Mouse (Mus musculus): Measurements from ENCODE around the gene Bbs12.

The Bbs12 gene

GRCm38 (mm10) chr3:37326627-37327026 is 14.3 kb downstream of the Bbs12 start:
- no peak for DNase-seq (ENCODE audit: low read depth)

DNA sequence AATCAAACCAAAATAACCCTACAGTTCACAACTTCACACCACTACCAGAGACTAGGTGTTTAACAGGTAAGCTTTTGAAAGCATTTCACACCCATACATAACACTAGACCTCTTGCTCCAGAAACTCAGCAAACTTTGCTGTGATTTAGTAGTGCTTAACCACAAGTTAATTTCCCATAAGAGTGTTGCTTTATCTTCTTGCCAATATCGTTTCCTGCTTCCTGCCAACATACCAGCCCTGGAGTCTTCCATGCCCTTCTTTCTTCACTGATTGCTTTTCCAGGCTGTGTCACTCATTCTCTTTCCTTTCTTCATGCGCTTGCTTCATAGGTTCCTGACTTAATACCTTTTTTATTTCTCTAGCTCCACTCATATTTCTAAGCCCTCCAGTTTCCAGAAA is 16.1 kb downstream of the Bbs12 start:
- no peak for DNase-seq (ENCODE audit: low read depth)

GRCm38 (mm10) chr3:37329963-37330362 is 17.6 kb downstream of the Bbs12 start:
- no peak for DNase-seq (ENCODE audit: low read depth)

DNA sequence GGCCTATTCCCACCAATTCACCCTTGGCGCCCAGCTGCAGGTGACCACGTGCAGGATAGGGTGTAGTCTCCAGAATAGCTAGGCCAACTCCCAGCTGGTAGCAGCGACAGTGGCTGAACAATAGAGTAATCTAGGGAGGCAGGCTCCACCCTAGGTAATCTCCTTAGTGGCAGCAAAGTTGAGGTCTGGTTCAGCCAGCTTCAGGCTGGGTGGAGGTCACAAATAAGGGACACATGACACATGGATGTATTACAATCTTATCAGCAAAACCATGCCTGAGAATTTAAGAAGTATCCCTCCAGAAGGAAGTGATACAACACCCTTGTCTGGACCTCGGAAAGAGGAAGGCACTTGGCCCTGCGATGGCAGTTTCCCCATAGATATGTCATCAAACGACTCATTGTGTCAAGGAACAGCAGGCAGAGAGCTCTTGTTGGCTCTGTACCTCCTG is 19.7 kb downstream of the Bbs12 start:
- no peak for DNase-seq (ENCODE audit: low read depth)

DNA sequence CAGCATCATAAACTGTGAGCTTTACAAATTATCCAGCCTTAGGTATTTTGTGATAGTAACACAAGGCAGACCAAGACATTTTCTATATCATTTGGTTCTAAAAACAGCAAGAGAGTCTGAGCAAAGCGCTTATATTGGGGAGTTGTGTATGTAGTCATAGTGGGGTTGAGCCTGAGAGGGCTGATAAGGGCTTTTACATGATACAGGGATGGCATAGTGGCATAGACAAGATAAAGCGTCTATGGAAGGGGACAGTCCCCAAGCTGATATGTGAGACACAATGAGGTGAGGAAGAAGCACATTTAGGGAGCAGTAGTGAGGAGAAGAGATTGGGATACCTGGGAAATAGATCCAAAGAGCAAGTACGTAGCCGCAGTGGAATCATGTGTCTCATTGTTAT is 21.7 kb downstream of the Bbs12 start:
- DNase-seq (ENCODE audit: low read depth) = no peak

DNA sequence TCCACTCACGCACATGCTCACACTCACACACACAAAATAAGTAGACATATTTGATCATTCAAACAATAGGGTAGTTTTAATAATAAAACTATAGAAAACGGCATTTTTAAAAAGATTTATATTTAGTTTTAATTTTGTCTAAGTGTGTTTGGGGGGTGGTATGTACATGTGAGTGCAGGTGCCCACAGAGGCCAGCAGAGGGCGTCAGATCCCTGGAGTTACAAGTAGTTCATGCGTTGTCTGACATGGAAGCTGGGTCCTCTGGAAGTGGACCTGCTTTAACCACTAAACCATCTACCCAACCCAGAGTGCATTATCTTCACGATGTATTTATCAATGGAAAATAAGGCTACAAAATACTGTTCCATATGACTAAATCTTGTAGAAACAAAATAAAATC is 28.8 kb downstream of the Bbs12 start:
- no peak for DNase-seq (ENCODE audit: low read depth)

GRCm38 (mm10) chr3:37342811-37343210 is 30.5 kb downstream of the Bbs12 start:
- no peak for DNase-seq (ENCODE audit: low read depth)

GRCm38 (mm10) chr3:37347671-37348070 is 35.3 kb downstream of the Bbs12 start:
- no peak for DNase-seq (ENCODE audit: low read depth)

DNA sequence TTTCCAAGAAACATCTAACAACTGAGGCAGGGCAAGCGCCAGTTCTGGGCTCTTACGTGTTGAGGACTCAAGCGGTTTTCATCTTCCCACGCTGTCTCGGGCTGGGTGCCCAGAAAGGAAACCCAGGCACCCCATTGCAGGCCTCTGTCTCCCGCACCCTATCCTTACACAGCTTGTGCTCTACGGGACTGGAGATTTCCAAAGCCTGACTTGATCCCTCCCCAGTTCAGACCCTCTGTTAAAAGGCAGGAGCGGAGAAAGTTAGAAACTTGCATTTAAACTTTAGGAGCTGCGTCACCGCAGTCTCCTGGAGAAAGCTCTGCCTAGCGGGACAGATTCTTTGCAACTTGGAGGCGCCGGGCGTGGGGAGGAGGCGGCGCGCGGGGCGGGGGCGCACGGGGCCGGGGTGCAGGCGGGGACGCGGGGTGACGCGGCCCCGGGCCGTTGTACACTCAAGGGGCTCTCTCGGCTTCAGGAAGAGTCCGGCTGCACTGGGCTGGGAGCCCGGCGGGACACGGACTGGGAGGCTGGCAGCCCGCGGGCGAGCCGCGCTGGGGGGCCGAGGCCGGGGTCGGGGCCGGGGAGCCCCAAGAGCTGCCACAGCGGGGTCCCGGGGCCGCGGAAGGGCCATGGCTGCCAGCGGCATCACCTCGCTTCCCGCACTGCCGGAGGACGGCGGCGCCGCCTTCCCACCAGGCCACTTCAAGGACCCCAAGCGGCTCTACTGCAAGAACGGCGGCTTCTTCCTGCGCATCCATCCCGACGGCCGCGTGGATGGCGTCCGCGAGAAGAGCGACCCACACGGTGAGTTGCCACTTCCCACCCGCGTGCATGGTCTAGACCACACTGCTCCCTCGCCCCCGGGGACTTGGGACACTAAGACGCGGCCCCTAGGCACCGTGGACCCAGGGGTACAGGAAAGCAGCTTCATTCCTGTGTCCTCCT is 36.1 kb downstream of the Bbs12 start, which contains the start of gene Fgf2:
Fgf2 (plus strand) TSS at position 126 of the 945 bp plus-strand sequence.
- peak; percentile 74 for DNase-seq (ENCODE audit: low read depth)

- no peak for DNase-seq (ENCODE audit: low read depth)
Measured at GRCm38 (mm10) chr3:37349166-37349548, 36.8 kb downstream of the Bbs12 start.

DNA sequence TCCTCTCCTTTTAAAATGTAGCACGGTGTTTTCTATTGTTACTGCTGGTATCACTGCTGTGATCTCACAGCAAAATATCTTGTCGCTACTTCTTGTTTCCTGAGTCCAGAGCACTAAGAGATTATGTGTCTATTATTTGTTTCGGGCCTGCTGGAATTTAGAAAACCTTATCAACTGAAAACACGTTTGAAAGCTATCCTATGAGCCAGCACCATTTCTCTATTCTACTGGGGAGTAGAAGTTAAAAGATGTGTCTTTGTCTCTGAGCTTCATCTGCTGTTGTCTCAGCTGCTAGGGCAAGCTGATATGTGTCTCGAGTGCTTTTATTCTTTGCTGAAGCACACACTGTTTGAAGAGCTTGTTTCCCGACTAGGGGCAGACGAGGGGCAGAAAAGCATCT is 38.0 kb downstream of the Bbs12 start:
- no peak for DNase-seq (ENCODE audit: low read depth)

DNA sequence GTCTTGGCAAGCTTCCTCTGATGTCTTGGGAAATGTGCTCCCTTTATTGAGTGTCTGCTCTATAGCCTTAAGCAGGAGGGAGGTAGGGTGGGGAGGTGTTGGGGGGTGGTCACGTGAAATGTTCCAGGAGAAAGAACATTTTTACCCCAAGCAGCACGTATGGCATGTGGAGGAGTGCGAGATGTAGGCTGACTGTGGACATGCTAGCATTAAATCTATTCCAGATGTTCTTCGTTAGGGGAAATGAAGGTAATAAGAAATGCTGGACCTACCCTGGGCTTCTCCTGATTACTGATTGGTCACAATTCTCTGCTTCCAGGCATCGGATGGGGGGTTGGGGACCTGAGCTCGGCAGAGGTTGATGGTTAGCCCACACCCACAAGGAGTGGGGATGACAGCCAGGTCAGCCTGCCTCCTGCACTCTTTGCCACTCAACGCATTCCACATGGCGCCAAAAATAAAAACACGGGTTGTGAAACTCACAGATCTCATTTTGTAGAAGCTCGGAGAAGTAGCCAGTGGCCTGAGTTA is 41.7 kb downstream of the Bbs12 start:
- peak; percentile 83 for DNase-seq (ENCODE audit: low read depth)

DNA sequence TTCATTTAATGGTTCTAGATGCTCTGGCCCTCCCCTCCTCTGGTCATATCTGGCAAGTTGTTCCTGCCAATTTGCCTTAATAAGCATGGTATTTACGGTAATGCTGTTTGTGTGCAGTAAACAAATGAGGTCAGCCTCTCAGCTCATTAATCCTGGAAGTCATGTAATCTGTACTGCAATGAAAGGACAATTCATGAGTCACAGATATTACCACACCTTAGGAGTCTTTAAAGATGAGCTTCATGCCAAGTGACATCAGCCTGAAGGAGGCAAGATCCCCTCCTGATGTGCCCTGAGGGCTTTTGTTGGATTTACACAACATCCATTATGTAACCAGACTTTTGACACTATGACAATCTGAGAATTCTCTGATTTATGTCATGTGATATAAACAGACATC is 42.4 kb downstream of the Bbs12 start:
- no peak for DNase-seq (ENCODE audit: low read depth)

DNA sequence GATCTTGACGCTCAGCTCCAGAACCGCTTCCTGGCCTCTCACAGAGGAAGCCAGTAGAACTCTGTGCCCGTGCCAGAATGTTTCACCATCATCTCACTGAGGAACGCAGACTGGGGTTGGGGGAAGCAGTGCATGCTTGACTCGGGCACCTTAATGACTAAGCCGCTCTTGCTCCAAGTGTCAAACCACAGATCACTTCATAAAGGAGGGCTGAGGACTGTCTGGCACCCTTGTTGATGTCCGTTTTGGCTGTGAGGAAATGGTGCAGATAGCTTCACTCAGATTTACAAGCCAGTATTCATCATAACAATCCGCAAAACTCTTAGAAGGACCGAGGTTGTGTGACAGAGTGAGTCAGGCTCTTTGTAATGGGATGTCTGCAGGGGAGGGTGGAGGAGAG is 48.4 kb downstream of the Bbs12 start:
- peak; percentile 96 for DNase-seq (ENCODE audit: low read depth)

- DNase-seq (ENCODE audit: low read depth) = no peak
Measured at GRCm38 (mm10) chr3:37365144-37365543, 52.8 kb downstream of the Bbs12 start.

GRCm38 (mm10) chr3:37365976-37366375 is 53.6 kb downstream of the Bbs12 start:
- no peak for DNase-seq (ENCODE audit: low read depth)

DNA sequence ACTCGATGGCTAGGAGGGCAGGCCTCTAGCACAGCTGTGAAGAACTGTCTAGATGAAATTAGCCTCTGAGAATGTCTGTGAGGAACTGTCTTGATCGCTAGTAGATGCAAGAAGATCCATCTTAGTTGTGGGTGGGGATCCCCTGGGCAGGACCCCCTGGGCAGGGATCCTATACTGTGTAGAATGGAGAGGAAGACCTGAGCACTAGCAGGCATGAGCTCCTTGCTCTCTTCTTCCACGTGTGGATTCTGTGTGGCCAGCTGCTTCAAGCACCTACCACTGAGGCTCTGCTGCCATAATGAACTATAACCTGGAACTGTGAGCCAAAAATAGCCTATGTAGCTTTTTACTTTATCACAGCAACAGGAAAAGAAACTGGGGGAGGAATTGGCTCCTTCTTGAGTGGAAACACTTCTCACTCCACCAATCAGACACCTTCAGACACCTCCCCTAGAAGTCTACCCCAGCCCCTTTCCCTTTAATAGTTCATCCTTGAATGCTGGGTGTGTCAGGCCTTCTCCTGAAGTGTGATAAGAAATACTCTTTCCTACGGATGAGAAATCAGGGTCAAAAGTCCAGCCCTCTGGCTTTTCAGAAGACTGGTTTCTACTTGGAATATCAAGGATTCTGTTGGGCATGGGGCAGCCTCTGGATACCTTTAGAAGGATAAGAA is 54.2 kb downstream of the Bbs12 start:
- no peak for DNase-seq (ENCODE audit: low read depth)

GRCm38 (mm10) chr3:37370407-37370806 is 58.1 kb downstream of the Bbs12 start:
- DNase-seq (ENCODE audit: low read depth) = peak; percentile 87
